In the genomic region with DNA sequence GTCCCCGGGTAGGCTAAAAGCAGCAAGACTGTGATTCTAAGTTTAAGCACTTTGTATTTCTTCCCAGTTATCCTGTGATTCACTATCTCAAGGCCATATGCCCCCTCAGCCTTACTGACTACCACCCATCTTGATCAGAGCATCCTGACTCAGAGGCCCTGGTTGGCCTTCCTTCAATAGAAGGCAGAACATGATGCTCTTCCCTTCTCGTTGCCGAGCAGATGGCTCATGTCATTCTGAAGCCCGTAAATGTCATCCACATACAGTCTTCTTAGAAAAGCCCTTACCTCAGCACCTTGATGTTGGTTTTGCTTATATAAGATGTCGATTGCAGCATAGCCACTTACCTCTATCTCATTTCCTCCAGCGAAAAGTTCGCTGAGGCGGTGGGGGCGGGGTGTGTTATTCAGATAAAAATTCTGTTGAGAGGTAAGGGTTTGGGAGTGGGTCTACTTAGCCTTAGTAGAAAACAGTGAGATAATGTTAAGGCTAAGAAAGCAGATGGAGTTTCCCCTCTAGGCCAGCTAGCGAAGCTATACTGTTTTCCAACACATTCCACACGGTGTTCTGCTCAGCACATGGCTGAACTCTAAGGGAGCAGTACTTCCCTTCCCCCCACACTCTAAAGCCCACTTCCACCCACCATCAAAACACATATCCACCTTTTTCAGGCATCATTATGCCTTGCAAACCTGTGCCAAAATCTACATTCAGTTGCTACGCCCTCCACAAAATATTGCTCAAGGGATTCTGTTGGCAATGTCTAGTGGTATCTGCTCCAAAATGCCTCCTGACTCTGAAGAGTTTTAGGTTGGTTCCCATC, we compare ENCODE assay signal across 10 mouse cellular contexts. TPM values are rescaled to one million over a fixed set of nuclear protein-coding genes. Genes with fewer than 3 reads are reported as not detected.
DNase-seq lines count a peak whose midpoint lies in the region; ATAC-seq lines count a peak whose summit lies in the region.
"Had no signal": no experiment of that assay in that cellular context is flagged by ENCODE, and none has a peak within 500 bp of the region (broad histone marks: within the 10 kb centered on the region; RNA-seq: fewer than 3 reads in every experiment).

No protein-coding gene starts in this region.

- no peak for ATAC-seq in embryonic facial prominence, embryonic 14.5 days (ENCODE audit: low read depth)
- peak; percentile 77 for ATAC-seq in lung, embryonic 16.5 days (ENCODE audit: low read depth)
- ATAC-seq: intestine, embryonic 16.5 days had no signal

- DNase-seq in embryonic facial prominence, embryonic 14.5 days (ENCODE audit: low spot score), result peak; percentile 9
- DNase-seq in embryonic facial prominence, embryonic 10.5 days (ENCODE audit: low spot score), result no peak
- DNase-seq in lung, adult 18-20 months, result no peak
- peak; percentile 15 to 24 for DNase-seq in layer of hippocampus, postnatal 36 days
- peak; percentile 32 to 49 for DNase-seq in right cerebral cortex, postnatal 36 days (ENCODE audit: low spot score in 2 of 2)
- DNase-seq in adrenal gland, adult 8-10 months, result no peak
- DNase-seq in midbrain, embryonic 10.5 days (ENCODE audit: low spot score), result no peak

- no peak overlapping the region for H3K4me2 ChIP-seq in embryonic facial prominence, embryonic 14.5 days (ENCODE audit: low read depth, low read length)
- H3K4me2 ChIP-seq in lung, embryonic 16.5 days (ENCODE audit: low read depth, low read length), result no peak overlapping the region
- H3K4me2 ChIP-seq: liver, embryonic 15.5 days had no signal

- WGBS in embryonic facial prominence, embryonic 14.5 days, result 79% methylated on average over 12 of the region's 12 CpGs
- 89% methylated on average over 12 of the region's 12 CpGs for WGBS in embryonic facial prominence, embryonic 10.5 days
- 34% methylated on average over 12 of the region's 12 CpGs for WGBS in lung, embryonic 16.5 days
- 89% methylated on average over 12 of the region's 12 CpGs for WGBS in midbrain, embryonic 10.5 days

- H3K9ac ChIP-seq in embryonic facial prominence, embryonic 14.5 days (ENCODE audit: low read depth, low read length), result no peak overlapping the region
- H3K9ac ChIP-seq in lung, embryonic 16.5 days (ENCODE audit: low read length), result no peak overlapping the region
- H3K9ac ChIP-seq: liver, embryonic 15.5 days had no signal

- H3K36me3 ChIP-seq in embryonic facial prominence, embryonic 14.5 days (ENCODE audit: control insufficient read depth, insufficient read depth, low read length), result no peaks in the 10 kb centered on the region
- H3K36me3 ChIP-seq in embryonic facial prominence, embryonic 10.5 days (replicated peaks), result no peaks in the 10 kb centered on the region
- H3K36me3 ChIP-seq in lung, embryonic 16.5 days (ENCODE audit: control insufficient read depth, insufficient read depth, low read length), result no peaks in the 10 kb centered on the region
- no peaks in the 10 kb centered on the region for H3K36me3 ChIP-seq in midbrain, embryonic 10.5 days
- H3K36me3 ChIP-seq: liver, embryonic 15.5 days had no signal

- H3K27ac ChIP-seq in embryonic facial prominence, embryonic 14.5 days (replicated peaks; ENCODE audit: low read depth, low read length), result no peak overlapping the region
- H3K27ac ChIP-seq in embryonic facial prominence, embryonic 10.5 days (replicated peaks), result no peak overlapping the region
- H3K27ac ChIP-seq in lung, embryonic 16.5 days (ENCODE audit: low read length), result no peak overlapping the region
- no peak overlapping the region for H3K27ac ChIP-seq in midbrain, embryonic 10.5 days (replicated peaks)
- H3K27ac ChIP-seq: liver, embryonic 15.5 days had no signal

- H3K4me3 ChIP-seq in embryonic facial prominence, embryonic 14.5 days (ENCODE audit: low read depth, low read length), result no peak overlapping the region
- H3K4me3 ChIP-seq in embryonic facial prominence, embryonic 10.5 days, result no peak overlapping the region
- no peak overlapping the region for H3K4me3 ChIP-seq in lung, embryonic 16.5 days (ENCODE audit: low read length)
- H3K4me3 ChIP-seq in midbrain, embryonic 10.5 days, result no peak overlapping the region
- H3K4me3 ChIP-seq: liver, embryonic 15.5 days had no signal

- H3K4me1 ChIP-seq in embryonic facial prominence, embryonic 14.5 days (ENCODE audit: control insufficient read depth, insufficient read depth, low read length), result no peaks in the 10 kb centered on the region
- H3K4me1 ChIP-seq in embryonic facial prominence, embryonic 10.5 days, result no peaks in the 10 kb centered on the region
- no peaks in the 10 kb centered on the region for H3K4me1 ChIP-seq in lung, embryonic 16.5 days (replicated peaks; ENCODE audit: control insufficient read depth, insufficient read depth, low read length)
- no peaks in the 10 kb centered on the region for H3K4me1 ChIP-seq in midbrain, embryonic 10.5 days

- no peaks in the 10 kb centered on the region for H3K9me3 ChIP-seq in embryonic facial prominence, embryonic 14.5 days (ENCODE audit: control insufficient read depth, low read length)
- no peaks in the 10 kb centered on the region for H3K9me3 ChIP-seq in embryonic facial prominence, embryonic 10.5 days
- peaks cover 4% of the 10 kb centered on the region; the same call in 1 of the 2 replicates for H3K9me3 ChIP-seq in lung, embryonic 16.5 days (ENCODE audit: control insufficient read depth, low read length)
- no peaks in the 10 kb centered on the region for H3K9me3 ChIP-seq in midbrain, embryonic 10.5 days (replicated peaks)
- H3K9me3 ChIP-seq: liver, embryonic 15.5 days had no signal

- no peaks in the 10 kb centered on the region for H3K27me3 ChIP-seq in embryonic facial prominence, embryonic 14.5 days (replicated peaks; ENCODE audit: control insufficient read depth, insufficient read depth, low read length)
- H3K27me3 ChIP-seq in embryonic facial prominence, embryonic 10.5 days (replicated peaks; ENCODE audit: low read depth, poor library complexity, severe bottlenecking), result no peaks in the 10 kb centered on the region
- no peaks in the 10 kb centered on the region for H3K27me3 ChIP-seq in lung, embryonic 16.5 days (ENCODE audit: control insufficient read depth, insufficient read depth, low read depth, low read length)
- no peaks in the 10 kb centered on the region for H3K27me3 ChIP-seq in midbrain, embryonic 10.5 days (ENCODE audit: low read depth, poor library complexity, severe bottlenecking)
- H3K27me3 ChIP-seq: liver, embryonic 15.5 days had no signal

RNA-seq across cellular contexts. Expression of gene Slamf1, which starts 21.7 kb away (rescaled TPM):
- polyA plus RNA-seq in embryonic facial prominence, embryonic 14.5 days (2014; fragmentation: Nextera tagmentation; extraction: Ambion mirVana), result 0.07 and 0.17 TPM in 2 replicates
- 0.15 and 0.17 TPM in 2 replicates for polyA plus RNA-seq in embryonic facial prominence, embryonic 10.5 days (2016; fragmentation: Nextera tagmentation; extraction: Ambion mirVana)
- polyA plus RNA-seq in lung, embryonic 16.5 days (2015; fragmentation: Nextera tagmentation; extraction: Ambion mirVana), result 0.52 and 0.53 TPM in 2 replicates
- total RNA-seq in layer of hippocampus, postnatal 36 days (2021), result under 1 TPM; 0.10 to 0.17 TPM
- total RNA-seq in adrenal gland, adult 8-10 months (2022), result under 1 TPM in 3 of 4 experiments, not detected in 1; 0.11 to 0.17 (median 0.15) TPM
- polyA plus RNA-seq in midbrain, embryonic 10.5 days (2016; fragmentation: Nextera tagmentation; extraction: Ambion mirVana), result 0.14 and 0.23 TPM in 2 replicates

RNA-seq across cellular contexts. Expression of gene Cd84, which starts 50.8 kb away (rescaled TPM):
- polyA plus RNA-seq in embryonic facial prominence, embryonic 14.5 days (2014; fragmentation: Nextera tagmentation; extraction: Ambion mirVana), result 2.6 and 3.0 TPM in 2 replicates
- 0.31 and 0.65 TPM in 2 replicates for polyA plus RNA-seq in embryonic facial prominence, embryonic 10.5 days (2016; fragmentation: Nextera tagmentation; extraction: Ambion mirVana)
- 2.1 and 3.0 TPM in 2 replicates for polyA plus RNA-seq in lung, embryonic 16.5 days (2015; fragmentation: Nextera tagmentation; extraction: Ambion mirVana)
- total RNA-seq in layer of hippocampus, postnatal 36 days (2021), result 1 to 10 TPM; 1.6 to 2.0 TPM
- 10 to 100 TPM in 2 of 4 experiments, 1 to 10 TPM in 2; 4.2 to 16.6 (median 9.7) TPM for total RNA-seq in adrenal gland, adult 8-10 months (2022)
- polyA plus RNA-seq in midbrain, embryonic 10.5 days (2016; fragmentation: Nextera tagmentation; extraction: Ambion mirVana), result 0.38 and 1.2 TPM in 2 replicates

Comparison
In these comparisons a context has a peak if more than half of its experiments do, and no peak if none do; other contexts are left out.
1. DNase-seq: peak in embryonic facial prominence, embryonic 14.5 days (single experiment), layer of hippocampus, postnatal 36 days (2 of 2) and right cerebral cortex, postnatal 36 days (2 of 2); none in embryonic facial prominence, embryonic 10.5 days (single experiment), lung, adult 18-20 months (0 of 2), adrenal gland, adult 8-10 months (single experiment) and midbrain, embryonic 10.5 days (single experiment).